Mouse (Mus musculus): ENCODE measurements around the gene Gm6525. TPM values are rescaled to one million over a fixed set of nuclear protein-coding genes. Genes with fewer than 3 reads are reported as not detected.

The Gm6525 gene
- polyA plus RNA-seq, 1 experiment from 2014 or later = 2.6 TPM

GRCm38 (mm10) chr3:84217118-84217960, 43.4 kb downstream of the Gm6525 start:
- peak overlapping the region; percentile 65 for H3K4me2 ChIP-seq (replicated peaks)
- 0 out of 2 replicates have a peak overlapping the region, but pooled peaks have one; percentile 21 for H3K9ac ChIP-seq
- WGBS = 46% methylated on average over 12 of the region's 12 CpGs
- H3K36me3 ChIP-seq = peaks cover 2% of the 10 kb centered on the region; the same call in 1 of the 2 replicates
- H3K27ac ChIP-seq = no peak overlapping the region
- H3K27me3 ChIP-seq (replicated peaks) = no peaks in the 10 kb centered on the region
- ATAC-seq (ENCODE audit: low FRiP score, low read depth) = no peak
- H3K9me3 ChIP-seq = no peaks in the 10 kb centered on the region
- peaks cover 68% of the 10 kb centered on the region for H3K4me1 ChIP-seq
- H3K4me3 ChIP-seq = 0 out of 2 replicates have a peak overlapping the region, but pooled peaks have one; percentile 15

- H3K36me3 ChIP-seq = peaks cover 2% of the 10 kb centered on the region; the same call in 1 of the 2 replicates
- 0 out of 2 replicates have a peak overlapping the region, but pooled peaks have one; percentile 21 for H3K9ac ChIP-seq
- H3K27me3 ChIP-seq (replicated peaks) = no peaks in the 10 kb centered on the region
- H3K27ac ChIP-seq = no peak overlapping the region
- peak overlapping the region; percentile 65 for H3K4me2 ChIP-seq (replicated peaks)
- 41% methylated on average over 4 of the region's 4 CpGs for WGBS
- no peaks in the 10 kb centered on the region for H3K9me3 ChIP-seq
- ATAC-seq (ENCODE audit: low FRiP score, low read depth) = no peak
- H3K4me1 ChIP-seq = peaks cover 65% of the 10 kb centered on the region
- 0 out of 2 replicates have a peak overlapping the region, but pooled peaks have one; percentile 15 for H3K4me3 ChIP-seq
Observed at GRCm38 (mm10) chr3:84217961-84218351, 44.1 kb downstream of the Gm6525 start.

- ATAC-seq (ENCODE audit: low FRiP score, low read depth) = no peak
- Histone ChIP-seq H3K4me2 (replicated peaks) (peak overlapping the region; percentile 65), H3K4me1 (peaks cover 65% of the 10 kb centered on the region), H3K36me3 (no peaks in the 10 kb centered on the region), H3K9ac (no peak overlapping the region), H3K27me3 (replicated peaks) (no peaks in the 10 kb centered on the region), H3K4me3 (0 out of 2 replicates have a peak overlapping the region, but pooled peaks have one; percentile 42), H3K9me3 (no peaks in the 10 kb centered on the region), H3K27ac (no peak overlapping the region)
- WGBS = 60% methylated on average over 2 of the region's 2 CpGs
Observed at GRCm38 (mm10) chr3:84218498-84218897, 44.6 kb downstream of the Gm6525 start.

- Histone ChIP-seq H3K4me2 (replicated peaks) (peak overlapping the region; percentile 65), H3K9me3 (no peaks in the 10 kb centered on the region), H3K27ac (no peak overlapping the region), H3K27me3 (replicated peaks) (no peaks in the 10 kb centered on the region), H3K4me3 (peak overlapping the region; percentile 42), H3K9ac (peak overlapping the region; percentile 36; the same call in 1 of the 2 replicates), H3K36me3 (no peaks in the 10 kb centered on the region; the same call in 1 of the 2 replicates), H3K4me1 (peaks cover 65% of the 10 kb centered on the region)
- 11% methylated on average over 2 of the region's 2 CpGs for WGBS
- ATAC-seq (ENCODE audit: low FRiP score, low read depth) = no peak
Observed at GRCm38 (mm10) chr3:84219166-84219710, 45.3 kb downstream of the Gm6525 start.

- Histone ChIP-seq H3K9ac (peak overlapping the region; percentile 60), H3K4me2 (replicated peaks) (peak overlapping the region; percentile 65), H3K27ac (peak overlapping the region; percentile 72), H3K9me3 (no peaks in the 10 kb centered on the region), H3K4me1 (peaks cover 60% of the 10 kb centered on the region), H3K27me3 (replicated peaks) (no peaks in the 10 kb centered on the region), H3K4me3 (peak overlapping the region; percentile 42), H3K36me3 (peaks cover 3% of the 10 kb centered on the region; the same call in 1 of the 2 replicates)
- 2% methylated on average over 9 of the region's 9 CpGs for WGBS
- ATAC-seq (ENCODE audit: low FRiP score, low read depth) = peak; percentile 70
Observed at GRCm38 (mm10) chr3:84219720-84220273, 45.9 kb downstream of the Gm6525 start.

GRCm38 (mm10) chr3:84220326-84220725, 46.4 kb downstream of the Gm6525 start:
- peak; percentile 35; the same call in 1 of the 2 replicates for ATAC-seq (ENCODE audit: low FRiP score, low read depth)

GRCm38 (mm10) chr3:84220748-84221147, 46.8 kb downstream of the Gm6525 start:
- Histone ChIP-seq H3K27ac (peak overlapping the region; percentile 72), H3K9me3 (no peaks in the 10 kb centered on the region), H3K4me2 (replicated peaks) (peak overlapping the region; percentile 65), H3K4me1 (peaks cover 50% of the 10 kb centered on the region), H3K27me3 (replicated peaks) (no peaks in the 10 kb centered on the region), H3K4me3 (peak overlapping the region; percentile 42), H3K9ac (peak overlapping the region; percentile 60), H3K36me3 (peaks cover 5% of the 10 kb centered on the region; the same call in 1 of the 2 replicates)
- peak; percentile 79 for ATAC-seq (ENCODE audit: low FRiP score, low read depth)
- under 1% methylated on average over 11 of the region's 11 CpGs for WGBS

More at GRCm38 (mm10) chr3:84220326-84220725, 46.4 kb downstream of the Gm6525 start:
- Histone ChIP-seq H3K27ac (peak overlapping the region; percentile 72), H3K9ac (peak overlapping the region; percentile 60), H3K9me3 (no peaks in the 10 kb centered on the region), H3K27me3 (replicated peaks) (no peaks in the 10 kb centered on the region), H3K36me3 (peaks cover 5% of the 10 kb centered on the region; the same call in 1 of the 2 replicates), H3K4me1 (peaks cover 55% of the 10 kb centered on the region), H3K4me2 (replicated peaks) (peak overlapping the region; percentile 65), H3K4me3 (peak overlapping the region; percentile 42)
- WGBS = under 1% methylated on average over 9 of the region's 9 CpGs

Other genes starting within 250 kb of the Gm6525 start
- gene Tmem131l, start 133.9 kb upstream of the Gm6525 start, polyA plus RNA-seq (2016; fragmentation: Nextera tagmentation; extraction: Ambion mirVana) = 84.7 and 90.8 TPM in 2 replicates
- 5.5 and 6.2 TPM in 2 replicates for gene Mnd1, start 18.3 kb upstream of the Gm6525 start, polyA plus RNA-seq (2016; fragmentation: Nextera tagmentation; extraction: Ambion mirVana)
- 132 and 151 TPM in 2 replicates for gene Trim2, start 132.8 kb downstream of the Gm6525 start, polyA plus RNA-seq (2016; fragmentation: Nextera tagmentation; extraction: Ambion mirVana)

Measured in neural tube, embryonic 12.5 days (tissue).